Mouse (Mus musculus) C2C12 (cell line): ENCODE results near the gene Rpl3l.

ENCODE experiments used
- CEBPB ChIP-seq: IDR thresholded peaks from one replicate; pipeline ENCODE4 v1.6.1; 2011; ENCODE audit warnings: low read depth, mild to moderate bottlenecking, control low read depth, moderate library complexity
- CTCF ChIP-seq: IDR thresholded peaks from one replicate; pipeline ENCODE4 v1.5.1; 2011; ENCODE audit not compliant: control insufficient read depth, insufficient read depth, insufficient read length
- MAX ChIP-seq: IDR thresholded peaks from one replicate; pipeline ENCODE4 v1.6.1; 2011; ENCODE audit warnings: mild to moderate bottlenecking, control low read depth
- MYOD1 ChIP-seq: IDR thresholded peaks from one replicate; pipeline ENCODE4 v1.6.1; 2011; ENCODE audit warnings: low read depth; ENCODE audit not compliant: control insufficient read depth, insufficient read length
- MYOG ChIP-seq: IDR thresholded peaks from one replicate; pipeline ENCODE4 v1.6.1; 2011; ENCODE audit not compliant: control insufficient read depth, insufficient read length; ENCODE audit errors: extremely low read depth
- USF1 ChIP-seq: IDR thresholded peaks from one replicate; pipeline ENCODE4 v1.6.1; 2011; ENCODE audit warnings: low read depth, mild to moderate bottlenecking, control low read depth, moderate library complexity

DNA sequence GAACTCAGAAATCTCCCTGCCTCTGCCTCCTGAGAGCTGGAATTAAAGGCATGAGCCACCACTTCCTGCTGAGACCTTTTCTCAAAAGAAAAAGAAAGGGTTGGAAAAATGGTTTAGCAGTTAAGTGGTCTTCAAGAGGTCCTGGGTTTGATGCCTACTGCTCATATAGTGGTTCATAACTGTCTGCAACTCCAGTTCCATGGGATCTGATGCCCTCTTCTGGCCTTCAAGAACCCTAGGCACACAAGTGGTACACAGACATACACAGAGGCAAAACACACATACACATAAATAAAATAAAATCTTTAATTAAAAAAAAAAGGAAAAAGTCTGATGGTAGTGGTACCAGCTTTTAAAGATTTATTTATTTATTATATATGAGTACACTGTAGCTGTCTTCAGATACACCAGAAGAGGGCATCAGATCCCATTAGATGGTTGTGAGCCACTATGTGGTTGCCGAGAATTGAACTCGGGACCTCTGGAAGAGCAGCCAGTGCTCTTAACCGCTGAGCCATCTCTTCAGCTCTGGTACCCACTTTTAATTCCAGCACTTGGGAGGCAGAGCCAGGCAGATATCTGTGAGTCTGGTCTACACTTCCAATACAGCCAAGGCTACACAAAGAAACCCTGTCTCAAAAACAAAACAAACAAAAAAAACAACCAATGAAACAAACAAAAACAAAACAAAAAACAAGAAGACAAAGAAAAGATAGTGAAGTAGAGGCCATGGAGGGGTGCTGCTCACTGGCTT is 1.8 kb upstream of the Rpl3l start:
- TF ChIP-seq CTCF (no peak), MYOG (no peak), MAX (no peak), USF1 (no peak), MYOD1 (no peak), CEBPB (no peak)
